Mouse (Mus musculus): ENCODE measurements around the gene Tex12.
A peak's percentile ranks its signal among the peaks of the same experiment; 100 is the strongest.

Gene Tex12

DNA sequence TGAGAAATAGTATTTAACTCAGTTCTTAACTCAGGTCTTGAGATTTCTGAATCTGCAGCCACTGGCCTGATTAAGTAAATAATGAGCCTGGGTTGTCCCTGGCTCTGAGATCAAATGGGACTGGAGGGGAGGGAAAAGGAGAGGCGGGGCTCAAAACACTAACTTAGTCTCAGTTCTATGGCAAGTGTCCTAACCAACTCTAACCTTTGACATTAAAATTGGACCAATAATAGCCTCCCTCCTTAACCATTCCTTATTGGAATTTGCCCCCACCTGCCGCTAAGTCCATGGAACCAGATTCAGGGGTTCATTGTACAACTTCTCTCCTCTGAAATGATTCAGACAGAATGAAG lies 6.1 kb downstream of the Tex12 start, which contains the start of gene Bco2:
Gene Bco2 (minus strand): TSS at position 88 of the 353 bp plus-strand sequence.
- DNase-seq (ENCODE audit: low spot score), result no peak

DNA sequence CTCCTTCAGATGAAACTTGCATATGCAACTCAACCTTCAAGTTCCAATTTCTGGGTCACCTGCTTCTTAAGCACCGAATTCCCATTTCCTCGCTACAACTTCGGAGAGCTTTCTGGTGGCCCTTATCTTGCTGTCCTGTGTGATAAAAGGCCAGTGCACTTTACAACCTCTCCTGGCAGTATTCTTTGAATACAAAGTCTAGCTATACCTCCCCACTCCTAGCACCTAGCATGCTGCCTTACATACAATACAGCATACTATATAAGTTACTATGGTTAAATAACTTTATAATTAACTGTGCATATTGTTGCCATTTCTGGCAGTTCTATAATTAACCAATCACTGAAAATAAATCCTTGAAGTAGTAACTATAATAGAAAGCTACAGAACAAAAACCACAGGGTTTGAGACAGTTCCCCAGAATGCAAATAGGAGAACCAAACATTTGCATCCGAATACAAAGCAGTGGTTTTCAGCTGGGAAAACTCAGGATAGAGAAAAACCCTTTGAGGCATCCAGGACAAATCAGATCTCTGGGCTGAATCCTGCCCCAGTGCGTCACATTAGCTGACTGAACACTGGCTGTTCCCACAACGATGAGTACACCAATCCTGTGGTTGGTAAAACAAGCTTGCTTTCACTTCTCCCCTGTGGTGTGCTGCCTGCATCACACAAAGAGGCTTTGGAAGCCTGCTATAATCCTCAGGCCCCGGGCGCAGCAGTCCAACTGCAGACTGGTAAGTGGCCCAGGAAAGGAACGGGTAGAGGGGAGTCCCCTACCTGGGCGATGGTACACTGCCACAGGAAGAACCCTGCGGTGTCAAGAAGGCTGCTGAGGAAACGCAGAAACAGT lies 6.7 kb downstream of the Tex12 start, which contains the start of gene Il18:
Gene Il18 (plus strand): TSS at position 587 of the 853 bp plus-strand sequence.
- DNase-seq (ENCODE audit: low spot score), result peak; percentile 68

DNA sequence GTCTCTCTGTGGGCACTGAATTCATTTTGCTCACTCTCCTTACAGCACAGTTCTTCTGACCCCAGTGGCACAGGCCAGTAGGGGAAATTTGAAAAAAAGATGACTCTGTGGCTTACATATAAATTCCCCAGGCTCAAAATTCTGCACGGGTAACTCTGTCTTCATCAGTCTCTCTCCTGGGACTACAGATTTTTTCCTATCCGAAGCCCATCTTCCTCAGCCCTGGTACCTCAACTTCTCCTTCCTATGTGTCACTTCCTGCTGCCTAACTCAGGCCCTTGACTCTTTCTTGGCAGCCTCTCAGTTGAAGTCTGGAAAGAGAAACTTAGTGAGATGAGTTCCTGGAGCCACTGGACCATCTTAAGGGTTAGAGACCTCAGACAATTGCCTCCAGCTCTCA lies 7.6 kb downstream of the Tex12 start:
- DNase-seq (ENCODE audit: low spot score), result no peak

DNA sequence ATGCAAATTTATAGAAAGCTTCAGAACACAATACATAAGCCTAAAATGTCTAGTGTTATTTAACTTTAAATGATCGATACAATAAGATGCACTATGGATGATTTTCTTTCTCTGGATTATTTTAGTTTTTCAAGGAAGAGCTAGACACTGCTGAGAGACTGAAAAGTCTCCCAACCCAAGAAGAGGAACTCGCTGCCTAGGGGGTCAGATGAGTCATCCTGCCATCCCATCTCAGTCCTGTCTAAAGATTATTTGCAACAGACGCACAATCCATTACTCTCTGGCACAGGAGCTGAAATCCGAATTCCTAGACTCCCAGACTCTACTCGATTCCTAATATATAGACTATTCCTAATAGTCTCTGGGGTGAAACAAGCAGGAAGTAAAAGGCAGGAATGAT lies 8.9 kb downstream of the Tex12 start:
- DNase-seq (ENCODE audit: low spot score), result no peak

DNA sequence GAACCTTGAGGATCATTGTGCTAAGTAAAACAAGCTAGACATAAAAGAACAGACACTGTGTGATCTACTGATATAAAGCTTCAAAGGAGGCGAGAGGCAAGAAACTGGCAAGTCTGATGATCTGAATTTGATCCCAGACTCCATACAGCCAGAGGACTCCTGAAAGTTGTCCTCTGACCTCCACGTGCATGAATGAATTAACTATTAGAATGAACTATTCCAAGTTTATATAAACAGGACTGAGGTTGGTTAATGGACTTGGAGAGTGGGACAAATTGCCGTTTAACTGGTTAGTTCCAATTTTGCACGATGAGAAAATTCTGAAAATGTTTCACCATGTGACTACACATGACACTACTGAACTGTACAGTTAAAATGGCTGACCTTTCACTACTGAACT lies 12.2 kb downstream of the Tex12 start:
- no peak for DNase-seq (ENCODE audit: low spot score)

DNA sequence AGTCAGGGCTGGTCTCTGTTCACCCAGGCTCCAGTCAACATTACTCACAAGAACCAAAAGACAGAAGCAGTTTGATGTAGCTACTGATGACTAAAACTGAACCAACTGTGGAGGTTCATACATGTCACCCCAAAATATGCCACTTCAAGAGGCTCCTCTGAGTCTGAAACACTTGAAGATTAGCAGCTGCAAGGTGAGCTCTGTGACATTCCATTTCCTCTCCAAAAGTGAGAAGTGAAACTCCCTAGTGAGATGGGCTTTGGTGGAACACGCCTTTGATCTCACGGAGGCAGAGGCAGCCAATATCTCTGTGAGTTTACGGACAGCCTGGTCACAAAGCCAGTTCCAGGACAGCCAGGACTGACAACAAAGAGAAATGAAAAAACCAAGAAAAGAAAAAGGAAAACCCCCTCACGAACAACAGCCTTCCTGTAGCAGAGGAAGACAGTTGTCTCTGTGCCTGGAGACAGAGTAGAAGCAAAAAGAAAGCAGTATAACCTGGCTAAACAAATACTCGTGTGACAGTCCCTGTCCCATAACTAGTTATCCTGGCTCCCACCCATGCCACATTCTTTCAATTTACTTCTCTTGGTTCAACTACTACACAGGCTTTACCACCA lies 13.2 kb downstream of the Tex12 start:
- DNase-seq (ENCODE audit: low spot score), result no peak

DNA sequence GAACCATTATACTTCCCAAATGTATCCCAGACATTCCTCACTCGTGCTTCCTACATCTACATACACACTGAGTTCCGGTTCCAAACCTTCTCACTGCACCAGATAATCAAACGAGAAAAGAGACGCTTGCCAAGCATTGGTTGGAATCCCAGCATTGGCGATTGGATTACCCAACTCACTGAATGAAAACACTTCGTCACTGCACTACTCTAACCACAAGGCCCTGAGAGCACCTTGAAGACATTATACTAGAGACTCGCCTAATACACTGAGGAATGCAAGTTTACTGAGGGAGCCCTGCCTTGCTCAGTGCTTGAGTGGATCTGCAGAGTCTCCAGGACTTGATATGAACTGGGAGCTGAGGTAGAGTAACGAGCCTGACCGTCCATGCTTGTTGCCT lies 18.7 kb downstream of the Tex12 start:
- DNase-seq (ENCODE audit: low spot score), result no peak

DNA sequence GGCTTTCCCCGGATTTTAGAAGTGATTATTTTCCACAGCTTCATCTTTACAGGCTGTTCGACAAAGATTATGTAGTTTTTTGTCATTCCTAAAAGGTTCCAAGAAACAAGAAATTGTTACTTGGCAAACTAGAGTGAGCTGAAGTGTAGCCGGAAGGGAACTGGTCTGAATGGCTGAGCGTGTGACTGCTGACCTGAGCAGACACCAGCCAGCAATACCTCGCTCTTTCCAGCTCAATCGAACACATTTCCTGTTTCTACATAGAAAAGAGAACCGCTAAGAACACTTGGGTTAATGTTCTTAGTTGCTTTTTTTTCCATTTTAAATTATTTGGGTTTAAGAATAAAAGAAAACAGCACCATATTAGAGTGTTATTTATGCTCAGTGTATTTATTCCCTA lies 21.0 kb downstream of the Tex12 start:
- DNase-seq (ENCODE audit: low spot score), result no peak

DNA sequence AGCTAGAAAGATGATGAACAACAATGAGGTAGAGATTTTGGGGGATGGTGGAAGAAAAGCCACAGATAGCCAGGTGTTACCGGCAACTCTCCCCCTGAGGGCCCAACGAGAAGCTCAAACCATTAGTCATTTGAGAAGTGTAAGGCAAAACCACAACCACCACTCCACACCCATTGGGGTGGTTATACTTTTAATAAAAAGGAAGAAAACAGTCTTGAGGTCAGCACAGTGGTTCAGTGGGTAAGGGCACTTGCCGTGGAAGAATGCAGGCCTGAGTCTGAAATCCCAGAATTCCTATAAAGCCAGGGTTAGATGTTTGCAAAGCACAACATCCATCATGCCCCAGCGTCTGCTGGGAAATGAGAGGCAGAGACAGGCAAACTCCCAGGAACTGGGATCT lies 23.8 kb downstream of the Tex12 start:
- no peak for DNase-seq (ENCODE audit: low spot score)

DNA sequence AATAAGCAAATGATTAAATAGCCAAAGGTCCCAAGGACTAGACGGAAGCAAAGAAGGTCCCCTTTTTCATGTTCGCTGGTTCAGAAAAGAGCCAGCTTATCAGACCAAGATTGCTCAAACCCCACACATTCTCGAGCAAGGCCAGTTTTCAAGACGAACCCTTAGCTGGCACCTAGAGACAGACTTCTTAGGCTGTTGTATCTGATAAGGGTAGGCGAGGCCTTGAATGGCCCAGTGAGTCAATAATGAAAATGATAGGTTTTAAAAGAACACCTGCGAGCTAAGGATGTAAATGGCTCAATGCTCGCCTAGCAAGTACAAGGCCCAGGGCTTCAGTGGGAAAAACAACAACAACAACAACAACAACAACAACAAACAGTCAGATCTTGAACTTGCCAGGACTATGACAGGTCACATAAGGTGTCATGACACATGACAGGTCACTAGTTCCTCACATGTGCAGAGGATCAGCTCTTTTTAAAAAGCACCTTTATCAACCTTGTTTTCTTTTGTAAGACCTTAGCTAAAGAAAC lies 24.5 kb downstream of the Tex12 start:
- no peak for DNase-seq (ENCODE audit: low spot score)

DNA sequence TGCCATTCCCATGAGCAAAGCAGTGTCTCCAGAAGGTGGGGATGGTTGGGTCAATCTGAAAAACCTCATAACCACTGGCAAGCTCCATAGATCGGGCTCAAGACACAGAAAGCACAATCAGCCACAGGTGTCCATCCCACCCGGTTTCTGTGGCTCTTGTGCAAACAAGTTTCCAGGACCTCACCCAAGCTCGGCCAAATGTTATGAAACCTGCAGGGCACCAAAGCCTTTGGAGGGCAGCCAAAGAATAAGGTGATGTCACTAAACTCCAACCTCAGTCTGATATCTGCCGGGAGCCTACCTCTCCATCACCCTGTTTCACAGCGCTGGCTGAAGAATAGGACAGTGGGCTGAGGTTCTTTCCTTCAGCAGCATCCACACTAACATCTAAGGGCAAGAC lies 25.2 kb downstream of the Tex12 start:
- DNase-seq (ENCODE audit: low spot score), result no peak

DNA sequence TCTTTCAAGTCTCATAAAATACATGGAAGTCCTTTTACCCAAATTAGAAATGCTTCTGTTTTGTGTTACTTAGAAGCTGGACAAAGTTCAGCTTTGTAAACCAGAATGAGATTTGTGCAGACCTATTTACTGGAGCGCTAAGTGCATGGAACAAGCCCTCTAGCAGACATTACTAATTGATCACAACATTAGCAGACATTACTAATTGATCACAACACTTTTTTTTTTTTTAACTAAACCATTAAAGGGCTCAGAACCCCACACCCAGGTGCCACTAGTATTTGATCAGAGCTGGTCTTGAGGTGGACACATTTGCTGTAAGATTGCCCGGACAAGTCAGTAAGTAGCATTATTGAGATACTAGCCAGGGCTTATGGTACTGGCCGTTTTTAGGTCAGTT lies 27.3 kb downstream of the Tex12 start:
- DNase-seq (ENCODE audit: low spot score), result no peak

DNA sequence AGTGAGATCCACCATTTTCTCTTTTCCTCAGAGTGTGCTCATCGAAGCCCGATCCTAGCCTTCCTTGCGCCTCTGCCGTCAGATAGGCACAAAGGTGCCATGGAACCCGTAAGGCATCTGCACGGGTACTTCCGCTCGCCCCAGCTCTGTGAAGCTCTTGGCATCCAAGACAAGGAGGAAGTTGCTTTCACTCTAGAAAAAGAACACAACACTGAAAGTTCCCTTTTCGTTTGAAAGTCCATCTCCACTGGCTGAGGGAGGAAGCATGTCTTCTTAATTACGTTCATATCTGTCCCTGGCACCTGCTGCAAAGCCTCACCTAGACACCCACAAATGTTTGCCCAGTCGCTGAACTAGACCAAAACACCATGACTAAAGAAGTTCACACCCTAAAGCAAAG lies 27.8 kb downstream of the Tex12 start:
- no peak for DNase-seq (ENCODE audit: low spot score)

DNA sequence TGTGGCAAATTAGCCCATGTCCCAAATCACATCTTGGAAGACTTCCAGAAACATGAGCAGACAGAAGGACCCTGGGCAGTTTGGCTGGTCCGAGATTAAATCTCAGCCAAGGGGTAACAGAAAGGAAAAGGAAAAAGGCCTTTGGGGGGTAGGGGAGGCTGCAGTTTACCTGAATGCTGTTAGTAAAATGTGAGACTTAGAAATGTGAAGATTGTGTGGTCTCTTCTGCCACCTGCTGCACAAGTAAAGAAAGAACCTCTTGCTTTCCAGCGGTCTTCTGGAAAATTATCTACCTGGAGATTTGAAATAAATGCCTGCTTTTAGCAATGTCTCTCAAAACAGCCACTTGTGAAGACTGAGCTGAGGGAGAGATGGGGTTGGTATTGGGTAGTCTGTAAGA lies 30.2 kb downstream of the Tex12 start:
- DNase-seq (ENCODE audit: low spot score), result peak; percentile 21

DNA sequence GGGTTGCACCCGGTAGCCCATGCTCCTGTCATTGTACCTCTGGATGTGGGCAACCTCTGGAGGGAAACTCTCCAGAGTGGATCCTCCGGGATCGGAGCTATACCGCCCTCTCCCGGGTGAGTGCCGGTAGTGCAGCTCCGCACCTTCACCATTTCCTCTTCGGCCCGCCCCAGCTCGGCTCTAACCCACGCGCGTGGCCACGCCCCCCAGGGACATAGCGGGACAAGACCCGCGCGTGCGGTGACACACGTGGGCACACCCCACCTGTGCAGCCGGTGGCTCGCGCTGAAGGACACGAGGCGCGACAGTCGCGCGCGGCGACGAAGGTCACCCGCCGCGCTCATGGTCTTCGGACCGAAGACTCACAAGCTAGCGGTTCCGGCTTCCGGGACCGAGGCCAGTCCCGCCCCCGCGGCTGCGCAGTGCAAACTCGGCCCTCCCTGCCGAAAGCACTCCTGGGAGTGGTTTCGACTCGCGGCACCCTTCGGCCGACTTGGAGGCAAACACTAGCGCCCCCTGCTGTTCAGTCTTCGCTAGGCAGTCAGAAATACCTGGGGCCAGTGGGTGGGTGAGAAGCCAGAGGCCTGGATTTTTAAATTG lies 32.7 kb downstream of the Tex12 start, which contains the start of gene Pts:
Gene Pts (minus strand): TSS at position 432 of the 600 bp plus-strand sequence.
- peak; percentile 99 for DNase-seq (ENCODE audit: low spot score)

DNA sequence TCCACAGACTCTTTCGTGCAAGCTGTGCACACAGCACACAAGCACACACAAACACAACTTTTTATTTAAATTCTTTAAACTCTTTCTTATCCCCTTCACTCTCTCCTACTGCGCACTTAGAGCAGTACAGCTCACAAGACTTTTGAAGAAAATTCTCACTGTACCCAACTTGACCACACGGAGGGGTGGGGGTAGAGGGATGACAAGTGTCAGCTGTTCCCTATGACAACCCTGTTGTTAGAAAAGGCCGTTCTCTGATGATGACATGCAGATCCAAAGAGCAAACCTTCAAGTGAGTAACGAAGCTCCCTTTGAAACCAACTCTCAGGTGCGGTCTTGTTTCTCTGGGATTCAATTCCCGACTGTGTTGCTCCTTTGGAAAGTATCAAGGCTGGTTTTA lies 33.3 kb downstream of the Tex12 start:
- DNase-seq (ENCODE audit: low spot score), result no peak

DNA sequence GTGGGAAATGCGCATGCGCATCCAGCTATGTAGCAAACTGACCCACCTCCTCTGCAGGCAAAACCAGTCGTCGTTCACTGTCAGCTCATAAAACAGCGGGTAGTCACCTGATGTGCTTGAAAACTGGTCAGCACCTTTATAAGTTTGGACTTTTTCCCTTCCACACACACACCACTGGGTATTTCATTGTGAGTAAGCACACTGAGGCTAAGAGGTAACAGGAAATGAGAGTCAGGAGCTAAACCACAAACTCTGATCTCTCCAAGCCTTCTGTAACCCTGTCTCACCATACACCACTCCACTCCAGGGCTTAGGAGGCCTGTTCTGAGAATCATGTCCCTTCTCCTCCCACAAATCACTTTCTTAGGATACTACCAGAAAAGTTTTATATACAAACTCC lies 35.5 kb downstream of the Tex12 start:
- DNase-seq (ENCODE audit: low spot score), result no peak

DNA sequence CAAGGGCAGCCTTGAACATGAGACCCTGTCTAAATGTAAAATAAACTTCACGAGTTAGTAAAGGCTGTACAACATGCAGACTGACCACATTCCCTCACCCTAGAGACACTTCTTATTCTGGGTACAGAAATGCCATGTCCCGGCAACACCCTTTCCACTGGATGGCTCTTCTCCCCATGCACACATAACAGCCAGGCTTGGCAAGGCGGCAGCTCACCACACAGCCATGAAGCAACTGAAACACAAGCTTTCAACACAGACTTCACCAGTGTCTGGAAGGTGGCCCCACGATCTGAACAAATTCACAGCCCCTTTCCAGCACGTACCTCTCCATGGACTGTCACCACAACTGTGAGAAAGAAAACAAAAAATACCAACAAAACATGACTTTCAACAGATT lies 36.2 kb downstream of the Tex12 start:
- DNase-seq (ENCODE audit: low spot score), result no peak

DNA sequence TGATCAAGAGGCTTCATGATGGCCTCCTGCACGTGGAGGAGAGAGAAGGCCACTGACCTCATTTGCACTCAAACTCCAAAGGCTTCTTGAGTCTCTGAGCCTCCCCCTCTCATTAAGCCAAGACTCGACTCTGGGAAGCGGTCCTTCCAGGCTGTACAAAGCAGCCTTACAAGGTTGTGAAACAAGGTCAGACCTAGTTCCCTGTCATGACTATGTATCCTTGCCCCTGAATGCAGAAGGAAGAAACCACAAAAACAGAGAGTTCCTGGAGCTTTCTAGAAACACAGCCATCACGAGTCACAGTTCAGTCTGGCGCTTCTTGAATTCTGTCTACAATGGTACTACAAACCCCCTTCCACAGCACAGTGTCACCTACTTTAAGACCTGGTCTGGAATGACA lies 38.6 kb downstream of the Tex12 start:
- DNase-seq (ENCODE audit: low spot score), result no peak

DNA sequence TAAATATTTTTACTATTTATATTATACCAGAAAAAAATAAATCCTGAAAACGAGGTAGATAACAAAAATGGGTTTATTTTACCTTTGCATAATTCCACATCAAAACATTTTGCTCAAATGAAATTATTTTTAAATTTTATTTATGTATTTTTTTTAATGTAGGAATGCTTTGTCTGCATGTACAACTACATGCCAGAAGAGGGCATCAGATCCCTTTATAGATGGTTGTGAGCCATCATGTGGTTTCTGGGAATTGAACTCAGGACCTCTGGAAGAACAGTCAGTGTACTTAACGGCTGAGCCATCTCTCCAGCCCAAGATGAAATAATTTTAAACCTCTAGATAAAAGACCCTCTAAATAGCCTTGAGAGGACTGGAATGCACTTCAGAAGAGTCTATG lies 39.6 kb downstream of the Tex12 start:
- no peak for DNase-seq (ENCODE audit: low spot score)

DNA sequence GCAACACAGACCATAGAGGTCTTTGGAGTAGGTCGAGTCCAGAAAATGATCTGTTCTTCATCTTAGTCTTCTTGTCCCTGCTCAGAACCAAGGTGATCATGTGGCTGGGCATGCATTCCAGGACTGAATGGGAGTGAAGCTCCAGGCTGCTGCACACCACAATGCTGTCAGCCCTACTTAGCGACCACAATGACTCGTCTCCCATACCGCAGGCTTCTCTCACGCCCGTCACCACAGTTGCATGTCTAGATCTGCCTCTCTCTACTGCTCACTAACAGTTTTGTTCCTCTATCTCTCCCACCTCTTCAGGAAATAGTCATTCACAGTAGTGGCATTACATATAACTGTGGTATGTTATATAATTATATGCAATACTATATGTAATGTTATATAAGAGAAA lies 40.4 kb downstream of the Tex12 start:
- DNase-seq (ENCODE audit: low spot score), result no peak

DNA sequence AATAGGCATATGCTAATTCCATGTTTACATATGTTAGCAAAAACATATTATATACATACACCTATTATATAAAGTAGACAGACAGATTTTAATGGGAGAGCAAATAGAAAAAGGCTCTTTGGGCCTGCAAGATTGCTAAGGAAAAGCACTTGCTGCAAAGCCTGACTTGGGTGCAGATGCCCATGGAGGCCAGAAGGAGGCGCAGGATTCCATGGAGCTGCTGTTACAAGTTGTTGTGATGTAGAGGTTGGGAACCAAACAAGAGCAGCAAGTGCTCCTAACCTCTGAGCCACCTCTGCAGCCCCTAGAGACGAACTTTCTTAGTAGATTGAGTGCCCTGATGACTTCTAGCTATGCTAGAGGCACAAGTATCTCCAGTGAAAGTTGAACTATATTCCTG lies 42.3 kb downstream of the Tex12 start:
- peak; percentile 69 for DNase-seq (ENCODE audit: low spot score)

DNA sequence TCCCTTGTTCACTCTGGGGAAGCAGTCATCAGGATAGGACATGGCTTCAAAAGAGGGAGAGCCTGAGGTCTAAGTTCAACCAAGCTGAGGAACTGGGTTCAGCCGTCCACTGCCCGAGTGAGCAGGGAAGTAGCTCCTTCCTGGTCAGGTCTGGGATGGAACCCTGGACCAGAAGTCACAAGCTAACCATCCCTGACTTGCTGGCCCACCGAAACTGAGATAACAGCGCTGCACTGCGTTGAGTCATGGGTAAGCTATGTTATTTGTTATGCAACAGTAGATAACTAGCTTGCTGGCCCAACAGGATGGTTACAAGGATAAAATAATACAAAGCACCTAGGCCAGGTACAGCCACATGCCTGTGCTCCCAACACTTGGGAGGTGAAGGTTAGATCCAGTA lies 45.7 kb downstream of the Tex12 start:
- no peak for DNase-seq (ENCODE audit: low spot score)
